Mouse (Mus musculus) olfactory bulb, adult 2 months (tissue): ENCODE measurements at regions not wholly inside any gene's neighbourhood (a gene's known extent, or its start where the extent isn't known, plus 50 kb on each side); places are given as distances from the start of the nearest gene placed in this dataset.

ENCODE experiments used
- CTCF ChIP-seq: fragments of 200-500 bp; IDR thresholded peaks from 2 replicates; pipeline ENCODE4 v1.5.1; 2012; ENCODE audit warnings: low read depth, mild to moderate bottlenecking, low read length, moderate library complexity; ENCODE audit not compliant: insufficient read depth
- POLR2A ChIP-seq: fragments of 200-500 bp; IDR thresholded peaks from 2 replicates; pipeline ENCODE4 v1.6.1; 2012; ENCODE audit warnings: mild to moderate bottlenecking, low read depth, low read length, moderate library complexity; ENCODE audit not compliant: insufficient read depth

GRCm38 (mm10) chr1:77933095-77933766 is 263.7 kb downstream of the Pax3 start:
- no peak for TF ChIP-seq POLR2A
- TF ChIP-seq CTCF = no peak
